Mouse (Mus musculus): Measurements from ENCODE around the gene Aco1. TPM values are rescaled to one million over a fixed set of nuclear protein-coding genes. Genes with fewer than 3 reads are reported as not detected.
A peak's percentile ranks its signal among the peaks of the same experiment; 100 is the strongest.

The Aco1 gene
- polyA plus RNA-seq, 1 experiment from 2014 or later: 45.3 TPM

- H3K9me3 ChIP-seq (ENCODE audit: control insufficient read depth, low read length): no peaks in the 10 kb centered on the region
- H3K9ac ChIP-seq (ENCODE audit: low read depth, low read length): 0 out of 2 replicates have a peak overlapping the region, but pooled peaks have one; percentile 25
- ATAC-seq: no peak
- peak overlapping the region; percentile 43 for H3K4me2 ChIP-seq (ENCODE audit: low read length)
- H3K27me3 ChIP-seq (replicated peaks; ENCODE audit: control insufficient read depth, insufficient read depth, low read length): no peaks in the 10 kb centered on the region
- H3K4me1 ChIP-seq (ENCODE audit: control insufficient read depth, insufficient read depth, low read depth, low read length): peaks cover 5% of the 10 kb centered on the region
- no peak overlapping the region for H3K27ac ChIP-seq (ENCODE audit: low read depth, low read length)
- H3K4me3 ChIP-seq (ENCODE audit: low read length): no peak overlapping the region; the same call in 1 of the 2 replicates
- WGBS: 20% methylated on average over 12 of the region's 12 CpGs
- H3K36me3 ChIP-seq (ENCODE audit: control insufficient read depth, insufficient read depth, low read length): no peaks in the 10 kb centered on the region
Observed at GRCm38 (mm10) chr4:40220437-40220836, 77.6 kb downstream of the Aco1 start.

GRCm38 (mm10) chr4:40221004-40221760, 78.3 kb downstream of the Aco1 start:
- no peak for ATAC-seq
- no peak overlapping the region; the same call in 1 of the 2 replicates for H3K4me2 ChIP-seq (ENCODE audit: low read length)

DNA sequence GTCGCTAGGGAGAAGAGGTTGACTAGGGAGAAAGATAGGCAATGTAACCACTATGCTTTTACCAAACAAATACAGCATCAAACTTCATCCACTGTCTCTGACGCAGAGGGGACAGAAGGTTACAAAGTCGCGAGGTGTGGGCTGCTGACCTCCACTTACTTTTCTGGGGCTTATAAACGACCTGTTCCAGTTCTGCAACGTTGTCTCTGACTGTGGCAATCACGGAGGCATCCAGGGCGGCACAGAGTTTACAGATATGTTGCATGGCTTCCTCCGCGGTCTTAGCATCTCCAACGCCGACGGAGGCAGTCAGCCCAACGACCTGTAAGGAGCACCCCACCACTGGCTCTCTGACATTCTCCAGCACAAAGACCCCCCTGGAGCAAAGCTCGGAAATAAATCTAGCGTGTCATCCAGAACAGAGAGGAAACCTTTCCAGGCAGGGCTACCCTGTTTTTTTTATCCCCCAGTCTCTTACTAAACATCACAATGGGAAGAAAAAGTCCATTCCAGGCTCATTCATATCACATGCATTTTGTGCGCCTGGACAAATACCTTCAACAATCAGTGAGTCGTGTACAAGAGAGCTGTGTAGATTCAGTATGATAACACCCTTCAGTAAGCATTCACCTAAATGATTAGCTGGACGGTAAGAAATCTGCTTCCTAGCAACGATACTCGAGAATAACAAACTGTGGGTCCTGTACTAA, 79.2 kb downstream of the Aco1 start:
- Histone ChIP-seq H3K4me1 (ENCODE audit: control insufficient read depth, insufficient read depth, low read depth, low read length) (peaks cover 5% of the 10 kb centered on the region), H3K4me2 (ENCODE audit: low read length) (no peak overlapping the region), H3K36me3 (ENCODE audit: control insufficient read depth, insufficient read depth, low read length) (no peaks in the 10 kb centered on the region), H3K4me3 (ENCODE audit: low read length) (no peak overlapping the region), H3K9me3 (ENCODE audit: control insufficient read depth, low read length) (no peaks in the 10 kb centered on the region), H3K27ac (ENCODE audit: low read depth, low read length) (no peak overlapping the region), H3K9ac (ENCODE audit: low read depth, low read length) (no peak overlapping the region), H3K27me3 (replicated peaks; ENCODE audit: control insufficient read depth, insufficient read depth, low read length) (no peaks in the 10 kb centered on the region)
- WGBS: 40% methylated on average over 21 of the region's 21 CpGs
- ATAC-seq: no peak

More at GRCm38 (mm10) chr4:40221004-40221760, 78.3 kb downstream of the Aco1 start:
- Histone ChIP-seq H3K4me3 (ENCODE audit: low read length) (no peak overlapping the region), H3K4me1 (ENCODE audit: control insufficient read depth, insufficient read depth, low read depth, low read length) (peaks cover 5% of the 10 kb centered on the region), H3K9me3 (ENCODE audit: control insufficient read depth, low read length) (no peaks in the 10 kb centered on the region), H3K27me3 (replicated peaks; ENCODE audit: control insufficient read depth, insufficient read depth, low read length) (no peaks in the 10 kb centered on the region), H3K27ac (ENCODE audit: low read depth, low read length) (no peak overlapping the region), H3K36me3 (ENCODE audit: control insufficient read depth, insufficient read depth, low read length) (no peaks in the 10 kb centered on the region), H3K9ac (ENCODE audit: low read depth, low read length) (no peak overlapping the region)
- WGBS: 34% methylated on average over 14 of the region's 14 CpGs

DNA sequence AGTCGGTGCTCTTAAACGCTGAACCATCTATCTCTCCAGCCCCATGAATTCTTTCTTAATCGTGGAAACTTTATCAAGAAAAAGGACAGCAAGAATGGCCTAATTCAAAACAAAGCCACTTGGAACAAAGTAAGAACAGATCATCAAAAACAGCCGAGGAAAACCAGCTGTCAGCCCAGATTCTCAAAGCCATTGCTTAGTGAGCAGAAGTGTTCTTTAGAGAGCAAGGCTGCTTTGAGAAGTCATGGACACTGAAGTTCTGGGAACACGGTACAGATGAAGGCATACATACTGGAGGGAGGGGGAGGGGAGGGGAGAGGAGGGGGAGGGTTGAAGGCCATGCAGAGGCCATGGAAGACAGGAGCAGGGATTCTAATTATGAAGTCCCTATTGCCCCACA, 83.2 kb downstream of the Aco1 start:
- Histone ChIP-seq H3K27me3 (replicated peaks; ENCODE audit: control insufficient read depth, insufficient read depth, low read length) (no peaks in the 10 kb centered on the region), H3K27ac (ENCODE audit: low read depth, low read length) (no peak overlapping the region), H3K4me2 (ENCODE audit: low read length) (no peak overlapping the region), H3K9ac (ENCODE audit: low read depth, low read length) (no peak overlapping the region), H3K9me3 (ENCODE audit: control insufficient read depth, low read length) (no peaks in the 10 kb centered on the region), H3K4me1 (ENCODE audit: control insufficient read depth, insufficient read depth, low read depth, low read length) (no peaks in the 10 kb centered on the region), H3K4me3 (ENCODE audit: low read length) (no peak overlapping the region), H3K36me3 (ENCODE audit: control insufficient read depth, insufficient read depth, low read length) (no peaks in the 10 kb centered on the region)
- ATAC-seq: no peak
- WGBS: 79% methylated on average over 5 of the region's 5 CpGs

GRCm38 (mm10) chr4:40227131-40227530, 84.2 kb downstream of the Aco1 start:
- Histone ChIP-seq H3K4me3 (ENCODE audit: low read length) (no peak overlapping the region), H3K9ac (ENCODE audit: low read depth, low read length) (no peak overlapping the region), H3K4me1 (ENCODE audit: control insufficient read depth, insufficient read depth, low read depth, low read length) (no peaks in the 10 kb centered on the region), H3K27me3 (replicated peaks; ENCODE audit: control insufficient read depth, insufficient read depth, low read length) (no peaks in the 10 kb centered on the region), H3K36me3 (ENCODE audit: control insufficient read depth, insufficient read depth, low read length) (no peaks in the 10 kb centered on the region), H3K9me3 (ENCODE audit: control insufficient read depth, low read length) (no peaks in the 10 kb centered on the region), H3K27ac (ENCODE audit: low read depth, low read length) (no peak overlapping the region), H3K4me2 (ENCODE audit: low read length) (no peak overlapping the region)
- 89% methylated on average over 11 of the region's 11 CpGs for WGBS
- no peak for ATAC-seq

DNA sequence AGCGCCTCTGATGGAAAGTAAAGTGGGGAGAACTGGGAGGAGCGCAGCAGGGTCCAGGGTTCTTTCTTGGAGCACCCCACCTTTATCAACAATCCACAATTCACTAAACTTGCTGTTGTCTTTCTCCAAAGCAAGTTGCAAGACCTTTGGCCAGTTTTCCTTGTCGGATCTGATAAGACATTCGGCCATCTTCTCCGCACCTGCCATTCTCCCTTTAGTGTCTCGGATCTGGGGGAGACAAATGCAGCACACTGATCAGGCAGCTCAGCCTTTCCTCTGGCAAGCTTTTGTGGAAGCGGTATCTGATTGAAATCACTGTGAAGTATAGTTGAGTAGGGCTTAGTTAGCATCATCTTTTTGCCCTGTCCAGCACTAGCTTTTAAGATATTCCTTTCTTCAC, 85.0 kb downstream of the Aco1 start:
- no peak overlapping the region for H3K4me2 ChIP-seq (ENCODE audit: low read length)
- WGBS: 92% methylated on average over 7 of the region's 7 CpGs
- no peak overlapping the region for H3K4me3 ChIP-seq (ENCODE audit: low read length)
- H3K27me3 ChIP-seq (replicated peaks; ENCODE audit: control insufficient read depth, insufficient read depth, low read length): no peaks in the 10 kb centered on the region
- no peak overlapping the region for H3K9ac ChIP-seq (ENCODE audit: low read depth, low read length)
- H3K4me1 ChIP-seq (ENCODE audit: control insufficient read depth, insufficient read depth, low read depth, low read length): no peaks in the 10 kb centered on the region
- H3K36me3 ChIP-seq (ENCODE audit: control insufficient read depth, insufficient read depth, low read length): no peaks in the 10 kb centered on the region
- ATAC-seq: no peak
- no peaks in the 10 kb centered on the region for H3K9me3 ChIP-seq (ENCODE audit: control insufficient read depth, low read length)
- H3K27ac ChIP-seq (ENCODE audit: low read depth, low read length): no peak overlapping the region

GRCm38 (mm10) chr4:40229723-40230122, 86.8 kb downstream of the Aco1 start:
- no peak for ATAC-seq

DNA sequence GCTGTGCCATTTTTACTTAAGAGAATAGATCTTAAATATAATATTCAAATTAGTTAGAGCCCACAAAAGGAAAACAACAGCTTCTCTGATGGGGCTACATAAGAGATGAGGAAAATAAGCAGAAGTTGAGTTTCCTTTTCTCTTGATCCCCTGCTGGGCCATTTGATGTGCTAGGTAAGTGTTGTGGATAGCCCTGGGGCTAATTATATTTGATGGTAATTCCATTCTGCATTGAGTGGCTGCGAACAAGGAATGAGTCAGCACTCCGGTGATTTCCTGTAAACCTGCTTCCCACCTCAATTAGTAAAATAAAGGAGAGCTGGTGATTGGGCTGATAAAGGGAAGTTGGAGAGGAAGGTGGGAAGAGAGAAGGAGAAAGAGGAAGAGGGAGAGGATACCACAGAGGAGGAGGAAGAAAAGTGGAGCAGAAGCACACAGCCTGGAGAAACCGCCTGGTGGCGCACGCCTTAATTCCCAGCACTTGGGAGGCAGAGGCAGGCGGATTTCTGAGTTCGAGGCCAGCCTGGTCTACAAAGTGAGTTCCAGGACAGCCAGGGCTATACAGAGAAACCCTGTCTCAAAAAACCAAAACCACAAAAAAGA, 90.3 kb downstream of the Aco1 start:
- H3K9ac ChIP-seq (ENCODE audit: low read depth, low read length): no peak overlapping the region
- no peaks in the 10 kb centered on the region for H3K9me3 ChIP-seq (ENCODE audit: control insufficient read depth, low read length)
- H3K36me3 ChIP-seq (ENCODE audit: control insufficient read depth, insufficient read depth, low read length): no peaks in the 10 kb centered on the region
- 90% methylated on average over 7 of the region's 7 CpGs for WGBS
- H3K4me2 ChIP-seq (ENCODE audit: low read length): no peak overlapping the region
- no peak for ATAC-seq
- H3K4me1 ChIP-seq (ENCODE audit: control insufficient read depth, insufficient read depth, low read depth, low read length): no peaks in the 10 kb centered on the region
- no peak overlapping the region for H3K27ac ChIP-seq (ENCODE audit: low read depth, low read length)
- H3K27me3 ChIP-seq (replicated peaks; ENCODE audit: control insufficient read depth, insufficient read depth, low read length): no peaks in the 10 kb centered on the region
- no peak overlapping the region for H3K4me3 ChIP-seq (ENCODE audit: low read length)

More at GRCm38 (mm10) chr4:40229723-40230122, 86.8 kb downstream of the Aco1 start:
- 94% methylated on average over 6 of the region's 6 CpGs for WGBS
- no peak overlapping the region for H3K4me3 ChIP-seq (ENCODE audit: low read length)
- no peaks in the 10 kb centered on the region for H3K4me1 ChIP-seq (ENCODE audit: control insufficient read depth, insufficient read depth, low read depth, low read length)
- no peaks in the 10 kb centered on the region for H3K9me3 ChIP-seq (ENCODE audit: control insufficient read depth, low read length)
- no peak overlapping the region for H3K9ac ChIP-seq (ENCODE audit: low read depth, low read length)
- H3K36me3 ChIP-seq (ENCODE audit: control insufficient read depth, insufficient read depth, low read length): no peaks in the 10 kb centered on the region
- H3K4me2 ChIP-seq (ENCODE audit: low read length): no peak overlapping the region
- no peaks in the 10 kb centered on the region for H3K27me3 ChIP-seq (replicated peaks; ENCODE audit: control insufficient read depth, insufficient read depth, low read length)
- no peak overlapping the region for H3K27ac ChIP-seq (ENCODE audit: low read depth, low read length)

DNA sequence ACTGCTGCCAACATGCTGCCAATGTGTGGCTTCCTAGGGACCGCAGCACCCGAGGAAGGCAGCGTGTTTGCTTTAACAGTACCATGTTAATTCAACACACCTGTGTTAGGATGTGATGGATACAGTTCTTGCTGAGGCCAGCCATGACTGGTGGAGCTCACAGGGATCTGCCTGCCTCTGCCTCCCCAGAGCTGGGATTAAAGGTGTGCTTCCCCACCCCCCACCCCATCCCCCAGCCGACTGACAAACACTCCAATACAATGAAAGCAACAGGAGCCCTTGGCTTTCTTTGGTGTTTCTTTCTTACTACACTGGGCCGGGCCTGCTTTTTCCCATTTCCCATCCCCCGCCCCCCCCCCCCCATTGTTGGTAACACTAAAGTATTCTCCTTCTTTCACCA, 91.4 kb downstream of the Aco1 start:
- H3K9me3 ChIP-seq (ENCODE audit: control insufficient read depth, low read length): no peaks in the 10 kb centered on the region
- no peak for ATAC-seq
- no peak overlapping the region for H3K9ac ChIP-seq (ENCODE audit: low read depth, low read length)
- no peak overlapping the region for H3K4me2 ChIP-seq (ENCODE audit: low read length)
- 71% methylated on average over 6 of the region's 6 CpGs for WGBS
- peaks cover 8% of the 10 kb centered on the region; the same call in 1 of the 2 replicates for H3K4me1 ChIP-seq (ENCODE audit: control insufficient read depth, insufficient read depth, low read depth, low read length)
- no peak overlapping the region for H3K4me3 ChIP-seq (ENCODE audit: low read length)
- H3K27me3 ChIP-seq (replicated peaks; ENCODE audit: control insufficient read depth, insufficient read depth, low read length): no peaks in the 10 kb centered on the region; the same call in 1 of the 2 replicates
- H3K36me3 ChIP-seq (ENCODE audit: control insufficient read depth, insufficient read depth, low read length): no peaks in the 10 kb centered on the region
- no peak overlapping the region for H3K27ac ChIP-seq (ENCODE audit: low read depth, low read length)
